Mouse (Mus musculus): ENCODE results near the gene Tead1. TPM values are rescaled to one million over a fixed set of nuclear protein-coding genes. Genes with fewer than 3 reads are reported as not detected.
A peak's percentile ranks its signal among the peaks of the same experiment; 100 is the strongest.

Gene Tead1
- polyA plus RNA-seq, 1 experiment = 210 TPM

DNA sequence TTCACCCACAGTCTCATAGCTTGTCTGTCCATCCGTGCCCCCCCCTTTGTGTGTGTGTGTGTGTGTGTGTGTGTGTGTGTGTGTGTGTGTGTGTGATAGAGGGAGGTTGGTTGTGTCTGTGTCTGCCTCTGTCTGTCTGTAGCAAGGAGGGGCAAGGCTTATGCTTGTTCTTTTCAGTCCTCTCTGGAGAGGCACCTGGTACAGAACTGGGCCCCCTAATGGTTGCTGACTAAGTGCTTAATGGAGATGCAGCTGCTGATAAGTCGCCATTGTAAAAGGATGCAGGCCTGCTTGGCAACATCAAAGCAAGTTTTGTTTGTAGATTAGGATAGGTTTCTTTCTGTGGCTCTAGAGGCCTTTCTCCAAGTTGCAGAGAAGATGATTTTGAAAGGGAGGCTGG is 115.4 kb downstream of the Tead1 start:
- TF ChIP-seq POLR2A (IDR thresholded peaks at IDR 0.05; ENCODE audit: insufficient read depth, low read length) (no peak), CTCF (IDR thresholded peaks at IDR 0.05; ENCODE audit: low read depth, low read length) (no peak), EP300 (IDR thresholded peaks at IDR 0.05; ENCODE audit: insufficient read depth, low read depth, low read length) (no peak)
- Histone ChIP-seq H3K4me3 (ENCODE audit: low read depth, low read length) (no peak overlapping the region), H3K36me3 (ENCODE audit: control insufficient read depth, insufficient read depth, low read length, poor library complexity, severe bottlenecking) (no peaks in the 10 kb centered on the region), H3K9me3 (replicated peaks; ENCODE audit: control insufficient read depth, insufficient read depth, low read length, poor library complexity, severe bottlenecking) (no peaks in the 10 kb centered on the region), H3K27me3 (ENCODE audit: control insufficient read depth, insufficient read depth, low read length, poor library complexity, severe bottlenecking) (no peaks in the 10 kb centered on the region), H3K9ac (ENCODE audit: low read depth, poor library complexity, severe bottlenecking) (no peak overlapping the region), H3K4me1 (ENCODE audit: control insufficient read depth, insufficient read depth, low read length) (peaks cover 2% of the 10 kb centered on the region), H3K27ac (ENCODE audit: insufficient read depth, low read length) (no peak overlapping the region)

DNA sequence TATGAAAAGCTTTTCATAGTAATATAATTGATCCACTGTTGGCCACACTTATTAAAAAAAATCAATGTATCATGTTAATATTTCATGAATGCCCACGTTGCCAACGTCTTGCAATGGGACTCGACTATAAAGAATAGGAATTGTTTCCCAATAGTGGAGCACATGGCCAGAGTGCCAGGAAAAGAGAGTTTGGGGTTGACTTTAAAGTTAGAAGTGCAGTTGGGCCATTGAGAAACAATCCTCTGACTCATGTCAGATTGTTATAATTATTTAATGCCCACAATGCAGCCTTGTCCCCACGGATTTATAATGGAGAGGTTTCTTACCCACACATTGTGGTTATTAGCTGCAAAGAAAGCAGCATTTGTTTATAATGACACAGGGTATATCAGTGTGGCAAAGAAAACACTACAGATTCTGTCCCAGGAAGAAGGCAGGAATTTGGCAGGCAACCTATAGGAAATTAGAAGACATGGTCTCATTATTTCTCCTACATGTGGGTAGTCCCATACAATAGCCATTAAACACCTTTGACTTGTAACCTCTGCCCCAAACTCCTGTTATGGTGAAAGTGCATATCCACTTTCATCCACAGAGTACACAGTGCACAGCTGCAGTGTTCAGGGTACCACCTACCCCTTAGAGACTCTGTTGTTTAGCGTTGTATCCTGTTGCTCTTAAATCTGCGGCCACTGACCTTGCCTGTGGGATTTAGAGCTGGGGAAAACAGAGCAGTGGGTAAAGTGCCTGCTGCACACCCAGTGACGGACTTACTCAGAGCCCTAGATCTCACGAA is 118.6 kb downstream of the Tead1 start:
- H3K27me3 ChIP-seq (ENCODE audit: control insufficient read depth, insufficient read depth, low read length, poor library complexity, severe bottlenecking) = no peaks in the 10 kb centered on the region
- no peak overlapping the region for H3K27ac ChIP-seq (ENCODE audit: insufficient read depth, low read length)
- peaks cover 2% of the 10 kb centered on the region for H3K4me1 ChIP-seq (ENCODE audit: control insufficient read depth, insufficient read depth, low read length)
- H3K9me3 ChIP-seq (replicated peaks; ENCODE audit: control insufficient read depth, insufficient read depth, low read length, poor library complexity, severe bottlenecking) = no peaks in the 10 kb centered on the region
- H3K36me3 ChIP-seq (ENCODE audit: control insufficient read depth, insufficient read depth, low read length, poor library complexity, severe bottlenecking) = 0 out of 2 replicates have a peak, but pooled peaks cover 2% of the 10 kb centered on the region
- no peak overlapping the region for H3K4me3 ChIP-seq (ENCODE audit: low read depth, low read length)
- H3K9ac ChIP-seq (ENCODE audit: low read depth, poor library complexity, severe bottlenecking) = no peak overlapping the region
- no peak for TF ChIP-seq CTCF (IDR thresholded peaks at IDR 0.05; ENCODE audit: low read depth, low read length)
- TF ChIP-seq EP300 (IDR thresholded peaks at IDR 0.05; ENCODE audit: insufficient read depth, low read depth, low read length) = no peak
- no peak for TF ChIP-seq POLR2A (IDR thresholded peaks at IDR 0.05; ENCODE audit: insufficient read depth, low read length)

DNA sequence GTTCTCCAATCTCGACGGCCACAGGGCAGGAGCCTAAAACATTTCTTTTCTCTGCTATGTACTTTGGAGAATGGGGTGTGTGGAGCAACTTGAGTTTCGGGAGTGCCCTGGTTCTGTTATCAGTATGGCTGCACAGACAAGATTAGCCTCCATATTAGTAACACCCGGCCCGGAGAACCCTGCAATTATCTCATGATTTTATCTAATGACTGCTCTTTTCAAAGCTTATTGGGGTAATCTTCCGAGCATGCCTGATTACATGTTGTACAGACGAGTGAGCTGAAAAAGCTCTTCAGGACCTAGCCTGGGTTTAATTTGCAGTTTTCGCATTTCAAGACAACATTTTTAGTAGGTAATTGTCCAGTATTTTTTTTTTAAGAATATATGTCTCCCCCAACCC is 122.6 kb downstream of the Tead1 start:
- Histone ChIP-seq H3K36me3 (ENCODE audit: control insufficient read depth, insufficient read depth, low read length, poor library complexity, severe bottlenecking) (0 out of 2 replicates have a peak, but pooled peaks cover 2% of the 10 kb centered on the region), H3K4me1 (ENCODE audit: control insufficient read depth, insufficient read depth, low read length) (no peaks in the 10 kb centered on the region), H3K27ac (ENCODE audit: insufficient read depth, low read length) (no peak overlapping the region), H3K9ac (ENCODE audit: low read depth, poor library complexity, severe bottlenecking) (no peak overlapping the region), H3K27me3 (ENCODE audit: control insufficient read depth, insufficient read depth, low read length, poor library complexity, severe bottlenecking) (no peaks in the 10 kb centered on the region), H3K4me3 (ENCODE audit: low read depth, low read length) (no peak overlapping the region), H3K9me3 (replicated peaks; ENCODE audit: control insufficient read depth, insufficient read depth, low read length, poor library complexity, severe bottlenecking) (no peaks in the 10 kb centered on the region)
- TF ChIP-seq EP300 (IDR thresholded peaks at IDR 0.05; ENCODE audit: insufficient read depth, low read depth, low read length) (no peak), CTCF (IDR thresholded peaks at IDR 0.05; ENCODE audit: low read depth, low read length) (no peak), POLR2A (IDR thresholded peaks at IDR 0.05; ENCODE audit: insufficient read depth, low read length) (no peak)

DNA sequence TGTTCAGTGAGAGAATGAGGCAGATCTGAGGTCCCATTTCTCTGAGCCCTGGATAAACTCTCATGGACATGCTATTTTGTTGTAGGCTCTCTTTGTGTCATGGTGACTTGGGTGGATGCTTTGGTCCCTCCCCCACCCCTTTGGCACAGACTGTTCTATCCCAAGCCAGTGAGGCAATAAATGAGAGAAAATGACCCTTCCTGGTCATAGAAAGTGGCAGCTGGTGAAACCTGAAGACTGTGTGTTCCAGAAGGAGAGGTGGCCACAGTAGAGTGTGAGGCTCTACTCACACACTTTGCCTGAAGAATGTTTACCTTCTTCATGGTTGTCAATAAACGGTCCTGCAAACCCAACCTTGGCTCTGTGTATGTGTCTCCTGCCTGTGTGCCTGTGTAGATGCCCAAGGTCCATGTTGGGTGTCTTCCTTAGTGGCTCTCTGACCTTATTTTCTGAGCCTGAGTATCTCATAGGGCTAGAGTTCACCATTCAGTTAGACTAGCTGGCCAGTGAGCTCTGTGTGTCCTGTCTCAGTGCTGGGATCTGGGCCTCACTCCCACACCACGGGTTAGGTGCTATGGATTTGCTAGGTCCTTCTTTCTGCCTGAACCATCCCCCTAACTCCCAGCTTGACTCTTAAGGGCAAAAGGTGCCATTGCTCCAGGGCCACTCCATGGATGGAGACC is 127.7 kb downstream of the Tead1 start:
- Histone ChIP-seq H3K36me3 (ENCODE audit: control insufficient read depth, insufficient read depth, low read length, poor library complexity, severe bottlenecking) (no peaks in the 10 kb centered on the region), H3K9ac (ENCODE audit: low read depth, poor library complexity, severe bottlenecking) (no peak overlapping the region), H3K27me3 (ENCODE audit: control insufficient read depth, insufficient read depth, low read length, poor library complexity, severe bottlenecking) (no peaks in the 10 kb centered on the region), H3K27ac (ENCODE audit: insufficient read depth, low read length) (peak overlapping the region; percentile 59), H3K4me3 (ENCODE audit: low read depth, low read length) (peak overlapping the region; percentile 40), H3K9me3 (replicated peaks; ENCODE audit: control insufficient read depth, insufficient read depth, low read length, poor library complexity, severe bottlenecking) (no peaks in the 10 kb centered on the region), H3K4me1 (ENCODE audit: control insufficient read depth, insufficient read depth, low read length) (peaks cover 17% of the 10 kb centered on the region)
- TF ChIP-seq CTCF (IDR thresholded peaks at IDR 0.05; ENCODE audit: low read depth, low read length) (no peak), EP300 (IDR thresholded peaks at IDR 0.05; ENCODE audit: insufficient read depth, low read depth, low read length) (0 out of 2 replicates have a peak, but pooled peaks have one; percentile 19)

DNA sequence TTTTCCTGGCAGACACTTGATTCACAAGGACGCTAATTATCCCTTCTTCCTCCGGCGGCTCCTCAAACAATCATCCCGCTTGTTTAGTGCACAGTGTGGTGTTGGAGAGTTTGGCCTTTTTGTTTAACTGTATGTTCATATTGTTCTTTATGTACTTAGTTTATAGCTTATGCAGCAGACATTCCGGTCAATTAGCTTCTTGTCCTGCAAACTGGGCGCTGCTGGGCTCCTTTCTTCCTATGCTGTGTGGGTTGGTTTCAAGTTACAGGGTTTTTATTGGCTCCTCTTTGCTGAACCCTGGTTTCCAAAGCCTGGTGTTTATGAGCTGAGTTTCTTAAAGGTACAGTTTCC is 128.3 kb downstream of the Tead1 start:
- peak overlapping the region; percentile 59 for H3K27ac ChIP-seq (ENCODE audit: insufficient read depth, low read length)
- H3K9ac ChIP-seq (ENCODE audit: low read depth, poor library complexity, severe bottlenecking) = no peak overlapping the region
- H3K9me3 ChIP-seq (replicated peaks; ENCODE audit: control insufficient read depth, insufficient read depth, low read length, poor library complexity, severe bottlenecking) = no peaks in the 10 kb centered on the region
- TF ChIP-seq EP300 (IDR thresholded peaks at IDR 0.05; ENCODE audit: insufficient read depth, low read depth, low read length) (no peak), CTCF (IDR thresholded peaks at IDR 0.05; ENCODE audit: low read depth, low read length) (no peak), POLR2A (IDR thresholded peaks at IDR 0.05; ENCODE audit: insufficient read depth, low read length) (no peak)
- no peaks in the 10 kb centered on the region for H3K36me3 ChIP-seq (ENCODE audit: control insufficient read depth, insufficient read depth, low read length, poor library complexity, severe bottlenecking)
- H3K4me1 ChIP-seq (ENCODE audit: control insufficient read depth, insufficient read depth, low read length) = peaks cover 17% of the 10 kb centered on the region
- peak overlapping the region; percentile 40 for H3K4me3 ChIP-seq (ENCODE audit: low read depth, low read length)
- H3K27me3 ChIP-seq (ENCODE audit: control insufficient read depth, insufficient read depth, low read length, poor library complexity, severe bottlenecking) = no peaks in the 10 kb centered on the region

DNA sequence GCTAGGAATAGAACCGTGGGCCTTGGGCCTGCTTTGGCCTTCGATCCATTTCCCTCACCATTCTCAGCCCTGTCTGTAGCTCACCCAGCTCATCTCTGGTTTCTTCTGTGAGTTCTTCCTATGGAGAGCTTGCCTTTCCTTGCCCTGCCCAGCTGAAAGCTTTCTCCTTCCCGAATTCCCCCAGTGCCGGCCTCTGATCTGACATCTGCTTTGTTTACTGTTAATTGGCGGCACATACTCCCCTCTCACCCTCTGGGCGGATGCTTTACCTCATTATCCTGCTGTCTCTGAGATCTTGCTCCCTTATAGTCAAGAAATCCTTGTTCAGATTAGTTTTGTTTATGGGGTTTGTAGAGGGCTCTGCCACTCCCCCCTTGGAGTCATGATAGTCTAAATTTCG is 131.6 kb downstream of the Tead1 start:
- no peaks in the 10 kb centered on the region for H3K36me3 ChIP-seq (ENCODE audit: control insufficient read depth, insufficient read depth, low read length, poor library complexity, severe bottlenecking)
- H3K4me3 ChIP-seq (ENCODE audit: low read depth, low read length) = no peak overlapping the region
- H3K9me3 ChIP-seq (replicated peaks; ENCODE audit: control insufficient read depth, insufficient read depth, low read length, poor library complexity, severe bottlenecking) = no peaks in the 10 kb centered on the region
- H3K9ac ChIP-seq (ENCODE audit: low read depth, poor library complexity, severe bottlenecking) = no peak overlapping the region
- H3K4me1 ChIP-seq (ENCODE audit: control insufficient read depth, insufficient read depth, low read length) = peaks cover 18% of the 10 kb centered on the region
- no peaks in the 10 kb centered on the region for H3K27me3 ChIP-seq (ENCODE audit: control insufficient read depth, insufficient read depth, low read length, poor library complexity, severe bottlenecking)
- no peak overlapping the region for H3K27ac ChIP-seq (ENCODE audit: insufficient read depth, low read length)
- TF ChIP-seq EP300 (IDR thresholded peaks at IDR 0.05; ENCODE audit: insufficient read depth, low read depth, low read length) (no peak), CTCF (IDR thresholded peaks at IDR 0.05; ENCODE audit: low read depth, low read length) (no peak), POLR2A (IDR thresholded peaks at IDR 0.05; ENCODE audit: insufficient read depth, low read length) (no peak)
